Mouse (Mus musculus): ENCODE measurements around the gene Rtca.

The Rtca gene

DNA sequence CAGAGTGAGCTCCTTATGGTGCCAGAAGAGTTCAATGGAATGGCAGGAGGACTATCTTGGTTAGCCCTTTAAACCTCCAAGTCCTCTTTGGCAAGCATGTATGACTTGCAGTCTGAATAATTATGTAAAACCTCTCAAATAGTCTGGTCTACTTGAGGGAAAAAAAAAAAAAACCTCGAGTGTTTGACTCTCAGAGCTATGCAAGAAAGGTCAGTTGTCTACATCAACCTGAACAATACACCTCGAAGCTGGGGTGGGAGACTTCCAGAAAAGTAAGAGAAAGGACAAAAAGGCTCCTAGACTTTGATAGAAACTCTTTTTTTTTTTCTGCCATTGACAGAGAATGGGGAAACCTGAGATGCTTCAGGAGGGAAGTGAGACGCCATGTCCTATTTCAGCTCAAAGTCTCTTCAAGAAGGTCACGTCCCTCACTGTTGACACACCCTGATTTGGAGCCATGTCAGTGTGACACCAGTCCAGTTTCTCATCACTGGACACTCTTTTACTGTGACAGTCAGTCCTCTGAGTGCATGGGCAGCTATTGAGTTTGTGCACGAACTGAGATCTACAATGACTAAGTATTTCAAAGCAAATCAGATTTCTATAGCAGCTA is 31.2 kb downstream of the Rtca start:
- DNase-seq (ENCODE audit: low read depth, low spot score) = no peak

DNA sequence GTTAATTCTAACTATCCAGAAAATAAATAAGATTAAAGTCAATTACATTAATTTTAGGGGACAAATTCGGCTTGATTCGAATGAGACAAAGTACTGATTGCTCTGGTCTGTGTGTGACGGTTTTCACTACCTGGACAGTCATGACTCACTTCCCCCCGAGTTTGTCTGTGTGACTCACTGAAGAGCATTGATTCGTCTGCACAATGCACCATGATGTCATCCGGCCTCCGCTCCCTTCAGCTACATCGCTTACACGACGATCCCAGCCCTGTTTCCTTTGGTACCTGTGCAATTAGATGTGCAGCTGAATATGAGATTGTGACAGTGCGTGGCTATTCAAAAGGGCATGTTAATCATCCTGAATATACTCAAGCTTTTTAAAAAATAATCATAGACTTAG is 33.4 kb downstream of the Rtca start:
- DNase-seq (ENCODE audit: low read depth, low spot score) = no peak

GRCm38 (mm10) chr3:116465709-116466108 is 42.3 kb downstream of the Rtca start:
- no peak for DNase-seq (ENCODE audit: low read depth, low spot score)

- DNase-seq (ENCODE audit: low read depth, low spot score) = no peak
Measured at GRCm38 (mm10) chr3:116464318-116464717, 43.7 kb downstream of the Rtca start.

DNA sequence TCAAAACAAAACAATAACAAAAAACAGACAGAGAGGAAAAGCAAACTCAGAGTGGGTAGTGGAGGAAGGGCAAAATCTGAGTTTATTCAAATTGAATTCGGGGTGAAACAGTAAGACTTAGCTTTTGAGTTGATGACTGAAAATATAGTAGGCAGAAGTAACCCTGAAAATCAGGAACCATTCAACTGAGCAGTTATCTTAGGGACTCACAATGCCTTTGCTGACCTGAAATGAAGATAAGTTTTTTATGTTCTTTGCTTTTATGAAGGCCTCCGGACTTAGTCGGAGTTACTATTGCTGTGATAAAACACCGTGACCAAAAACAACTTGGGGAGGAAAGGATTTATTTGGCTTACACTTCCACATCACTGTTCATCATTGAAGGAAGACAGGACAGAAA is 47.0 kb downstream of the Rtca start:
- DNase-seq (ENCODE audit: low read depth, low spot score) = no peak

GRCm38 (mm10) chr3:116454529-116454928 is 53.5 kb downstream of the Rtca start:
- DNase-seq (ENCODE audit: low read depth, low spot score) = no peak

DNA sequence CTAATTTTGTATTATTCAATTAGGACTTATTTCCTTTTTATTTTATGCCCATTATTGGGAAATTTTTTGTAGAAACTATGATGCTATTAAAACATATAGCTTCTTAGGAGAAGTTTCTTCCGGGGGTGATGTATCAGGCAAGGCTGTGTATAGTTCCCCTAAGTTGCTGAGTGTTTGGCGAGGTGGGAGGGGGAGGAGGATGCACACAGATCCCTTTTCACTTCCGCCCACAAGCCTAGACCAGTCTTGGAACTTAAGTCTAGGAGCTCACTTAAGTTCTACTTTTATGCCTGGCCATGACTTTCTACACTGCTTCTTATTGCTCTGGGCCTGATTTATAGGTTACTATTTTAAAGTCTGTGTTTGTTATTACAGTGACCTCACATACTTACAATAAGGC is 57.3 kb downstream of the Rtca start:
- DNase-seq (ENCODE audit: low read depth, low spot score) = no peak

DNA sequence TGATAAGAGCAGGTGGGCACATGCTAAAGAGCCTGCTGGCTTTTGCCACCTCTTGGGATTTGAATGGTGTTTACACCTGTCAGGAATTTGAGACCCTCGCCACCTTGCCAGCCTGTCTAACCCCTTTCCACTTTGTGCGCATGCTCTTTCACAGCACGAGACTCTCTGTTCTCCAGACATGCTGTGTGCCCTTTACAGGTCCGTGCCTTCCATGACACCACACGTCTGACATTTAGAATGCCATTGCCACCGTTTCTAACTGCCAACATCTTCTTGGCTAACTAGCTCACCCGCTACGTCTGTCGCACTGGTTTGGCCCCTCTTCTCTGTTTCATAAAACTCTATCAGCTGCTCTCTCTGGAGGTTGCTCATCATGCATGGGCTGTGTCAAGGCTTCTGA is 63.7 kb downstream of the Rtca start:
- DNase-seq (ENCODE audit: low read depth, low spot score) = no peak

DNA sequence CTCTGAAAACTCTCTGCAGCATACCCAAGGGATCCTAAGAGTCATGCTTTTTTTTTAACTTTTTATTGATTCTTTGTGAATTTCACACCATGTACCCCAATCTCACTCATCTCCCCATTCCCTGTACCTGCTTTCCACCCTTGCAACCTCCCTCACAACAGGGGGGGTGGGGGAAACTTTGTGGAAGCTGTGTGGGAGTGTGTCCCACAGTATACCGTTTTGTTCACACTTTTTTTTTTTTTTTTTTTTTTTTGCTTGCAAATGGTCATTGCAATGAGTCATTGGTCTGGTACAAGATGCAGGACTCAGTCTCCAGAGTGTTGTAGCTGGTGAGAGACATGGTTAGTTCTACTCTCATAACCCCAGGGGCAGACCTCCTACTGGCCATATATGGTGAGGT is 65.2 kb downstream of the Rtca start:
- DNase-seq (ENCODE audit: low read depth, low spot score) = no peak

- peak; percentile 20 for DNase-seq (ENCODE audit: low read depth, low spot score)
Measured at GRCm38 (mm10) chr3:116441518-116442205, 66.3 kb downstream of the Rtca start.

GRCm38 (mm10) chr3:116440066-116440997 is 67.7 kb downstream of the Rtca start:
- no peak for DNase-seq (ENCODE audit: low read depth, low spot score)
